Mouse (Mus musculus): ENCODE data around the gene Pxn.

- no peak for TF ChIP-seq POLR2A (IDR thresholded peaks at IDR 0.05; ENCODE audit: low read depth, low read length)
- no peak for TF ChIP-seq CTCF (IDR thresholded peaks at IDR 0.05; ENCODE audit: borderline replicate concordance, insufficient read depth, low read length)
Measured at GRCm38 (mm10) chr5:115603561-115603960, 97.1 kb downstream of the Pxn start.

All from embryonic fibroblast, embryonic 13.5 days (primary cell).